Mouse (Mus musculus) lung, embryonic 14.5 days (tissue): Measurements from ENCODE around the gene Tspan18. TPM values are rescaled to one million over a fixed set of nuclear protein-coding genes. Genes with fewer than 3 reads are reported as not detected.

Experiments used
- ATAC-seq: fragments of 200-750 bp; cut with Nextera tagmentation; 2 replicates; pipeline ENCODE4 v1.8.0; 2017; ENCODE audit warnings: mild to moderate bottlenecking, moderate TSS enrichment, moderate library complexity; ENCODE audit not compliant: insufficient read depth
- DNase-seq: peaks from one replicate; pipeline ENCODE4 v3.0.0-alpha.2; 2015
- H3K27ac ChIP-seq: fragments of 300-500 bp; sonication (generic); 2 replicates; pipeline ENCODE4 v1.5.1; 2014; ENCODE audit warnings: low read depth, mild to moderate bottlenecking, moderate library complexity
- H3K27me3 ChIP-seq: fragments of 300-500 bp; sonication (generic); 2 replicates; pipeline ENCODE4 v1.6.1; 2014; ENCODE audit warnings: low read length, control low read depth; ENCODE audit not compliant: insufficient read depth
- H3K36me3 ChIP-seq: fragments of 300-500 bp; sonication (generic); 2 replicates; pipeline ENCODE4 v1.6.1; 2014; ENCODE audit warnings: control low read depth; ENCODE audit not compliant: insufficient read depth
- H3K4me1 ChIP-seq: fragments of 300-500 bp; sonication (generic); 2 replicates; pipeline ENCODE4 v1.6.1; 2014; ENCODE audit warnings: antibody characterized with exemption, control low read depth; ENCODE audit not compliant: insufficient read depth
- H3K4me2 ChIP-seq: fragments of 300-500 bp; sonication (generic); 2 replicates; pipeline ENCODE4 v1.6.1; 2014; ENCODE audit warnings: mild to moderate bottlenecking
- H3K4me3 ChIP-seq: fragments of 300-500 bp; sonication (generic); 2 replicates; pipeline ENCODE4 v1.5.1; 2014; ENCODE audit warnings: low read depth, low read length
- H3K9ac ChIP-seq: fragments of 300-500 bp; sonication (generic); 2 replicates; pipeline ENCODE4 v1.6.1; 2014
- H3K9me3 ChIP-seq: fragments of 300-500 bp; sonication (generic); 2 replicates; pipeline ENCODE4 v1.6.1; 2016; ENCODE audit warnings: low read depth, low read length, control low read depth
- CTCF ChIP-seq: IDR thresholded peaks from 2 replicates; pipeline ENCODE4 v1.5.1; 2016; ENCODE audit warnings: antibody characterized with exemption, low read depth
- WGBS: fragments of 180-500 bp; shearing (Covaris S2); extraction: QIAGEN DNeasy Blood & Tissue Kit; methylation state at CpG from one replicate; pipeline ENCODE4 v1.1.7; 2014; 5-methylcytosine and 5-hydroxymethylcytosine counted together
- polyA plus RNA-seq: library from polyadenylated mRNA; unstranded; fragments of >200 nt; fragmentation: Nextera tagmentation; extraction: Ambion mirVana; gene quantifications from 2 replicates; pipeline ENCODE4 v1.2.1, GENCODE M21; 2014

Gene Tspan18
- polyA plus RNA-seq, 1 experiment from 2014 or later = 36.8 TPM

DNA sequence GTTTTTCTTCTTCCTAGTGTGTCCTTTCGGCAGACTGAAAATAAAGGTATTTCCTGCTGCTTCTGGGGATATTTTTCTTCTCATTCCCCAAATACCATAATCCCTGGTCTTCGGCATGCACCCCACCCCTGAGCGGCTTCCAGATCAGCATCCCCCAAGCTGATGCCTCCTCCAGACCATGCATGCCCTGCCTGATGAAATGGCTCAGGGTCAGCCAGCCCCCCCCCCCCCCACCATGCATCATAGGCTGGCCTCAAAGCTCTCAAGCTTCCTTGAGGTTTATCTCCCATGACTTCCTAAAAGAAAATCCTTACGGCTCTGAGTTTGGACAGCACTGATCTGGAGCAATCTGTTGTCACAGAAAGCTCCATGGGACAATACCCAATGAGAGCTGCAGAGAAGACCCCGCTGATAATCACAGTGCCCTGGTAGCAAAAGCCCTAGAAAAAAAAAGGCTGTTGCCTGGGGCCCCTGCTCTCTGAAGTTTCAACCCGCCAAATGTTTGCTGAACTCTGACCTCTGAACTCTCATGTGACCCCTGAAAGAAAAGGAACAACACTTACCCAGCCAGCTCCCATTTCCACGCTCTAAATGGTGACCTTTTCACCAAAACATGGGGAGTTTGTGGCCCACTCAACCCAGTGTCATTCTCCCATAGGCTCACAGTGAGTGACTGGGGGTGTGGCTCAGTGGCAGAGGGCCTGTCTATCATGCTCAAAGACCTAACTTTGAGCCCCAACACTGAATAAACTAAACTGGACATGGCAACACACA is 43.8 kb downstream of the Tspan18 start:
- TF ChIP-seq CTCF = no peak
- Histone ChIP-seq H3K27me3 (no peaks in the 10 kb centered on the region), H3K9ac (no peak overlapping the region), H3K4me2 (no peak overlapping the region), H3K36me3 (0 out of 2 replicates have a peak, but pooled peaks cover 3% of the 10 kb centered on the region), H3K9me3 (no peaks in the 10 kb centered on the region), H3K27ac (no peak overlapping the region), H3K4me1 (0 out of 2 replicates have a peak, but pooled peaks cover 8% of the 10 kb centered on the region), H3K4me3 (no peak overlapping the region)
- DNase-seq (no peak), ATAC-seq (no peak)
- WGBS = 53% methylated on average over 7 of the region's 7 CpGs

- Histone ChIP-seq H3K36me3 (0 out of 2 replicates have a peak, but pooled peaks cover 3% of the 10 kb centered on the region), H3K9me3 (no peaks in the 10 kb centered on the region), H3K9ac (no peak overlapping the region), H3K4me1 (peaks cover 12% of the 10 kb centered on the region; the same call in 1 of the 2 replicates), H3K27me3 (no peaks in the 10 kb centered on the region), H3K27ac (no peak overlapping the region), H3K4me3 (no peak overlapping the region), H3K4me2 (no peak overlapping the region)
- DNase-seq = peak; percentile 54
- WGBS = 58% methylated on average over 10 of the region's 10 CpGs
- TF ChIP-seq CTCF = no peak
- ATAC-seq = no peak
These were observed 45.1 kb downstream of the Tspan18 start for GRCm38 (mm10) chr2:93289161-93289560.

DNA sequence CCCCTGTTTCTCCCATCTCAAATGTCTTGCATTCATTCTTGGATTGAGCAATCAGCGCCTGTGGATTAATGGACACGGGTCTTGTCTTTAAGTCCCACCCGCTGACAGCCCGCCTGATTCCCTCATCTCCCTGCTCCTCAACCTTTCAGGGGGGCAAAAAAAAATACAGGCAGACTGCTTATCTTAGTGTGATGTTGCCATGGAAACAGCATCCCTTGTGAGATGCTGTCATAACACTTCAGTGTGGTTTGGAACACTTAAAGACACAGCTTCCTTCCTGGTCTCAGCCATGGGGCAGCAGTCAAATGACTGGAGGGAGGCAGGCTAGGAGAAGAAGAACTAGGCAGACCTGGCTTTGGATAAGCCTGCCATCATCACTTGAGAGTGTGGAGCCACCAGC is 47.0 kb downstream of the Tspan18 start:
- H3K4me3 ChIP-seq = no peak overlapping the region
- H3K4me1 ChIP-seq = peaks cover 30% of the 10 kb centered on the region
- no peak overlapping the region for H3K27ac ChIP-seq
- no peaks in the 10 kb centered on the region for H3K27me3 ChIP-seq
- H3K4me2 ChIP-seq = no peak overlapping the region
- 35% methylated on average over 4 of the region's 4 CpGs for WGBS
- H3K9me3 ChIP-seq = no peaks in the 10 kb centered on the region
- H3K36me3 ChIP-seq = 0 out of 2 replicates have a peak, but pooled peaks cover 3% of the 10 kb centered on the region
- no peak for ATAC-seq
- H3K9ac ChIP-seq = no peak overlapping the region
- no peak for TF ChIP-seq CTCF
- peak; percentile 48 for DNase-seq

DNA sequence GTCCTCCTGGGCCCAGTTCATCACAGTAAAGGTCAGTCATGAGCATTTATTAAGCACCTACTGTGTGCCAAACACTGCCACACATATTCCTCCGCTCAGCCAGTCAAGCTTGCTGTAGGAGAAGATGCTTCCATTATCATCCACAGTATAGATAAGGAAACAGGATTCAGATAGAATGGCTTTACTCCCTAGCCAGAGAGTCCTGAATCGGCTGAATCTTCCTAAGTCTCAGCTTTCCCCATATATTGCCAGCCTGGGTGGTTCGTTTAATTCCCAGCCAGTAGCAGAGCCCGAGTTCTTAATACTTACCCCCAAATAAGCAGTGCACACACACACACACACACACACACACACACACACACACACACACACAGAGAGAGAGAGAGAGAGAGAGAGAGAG is 47.6 kb downstream of the Tspan18 start:
- WGBS = 34% methylated on average over 4 of the region's 4 CpGs
- Histone ChIP-seq H3K9ac (no peak overlapping the region), H3K9me3 (no peaks in the 10 kb centered on the region), H3K27me3 (no peaks in the 10 kb centered on the region), H3K36me3 (0 out of 2 replicates have a peak, but pooled peaks cover 3% of the 10 kb centered on the region), H3K4me2 (no peak overlapping the region), H3K27ac (no peak overlapping the region), H3K4me3 (no peak overlapping the region), H3K4me1 (peaks cover 31% of the 10 kb centered on the region)
- DNase-seq (no peak), ATAC-seq (no peak)
- no peak for TF ChIP-seq CTCF

- no peak for ATAC-seq
- no peak overlapping the region for H3K4me3 ChIP-seq
- no peak for DNase-seq
- H3K27me3 ChIP-seq = no peaks in the 10 kb centered on the region
- TF ChIP-seq CTCF = no peak
- 52% methylated on average over 1 of the region's 2 CpGs for WGBS
- no peaks in the 10 kb centered on the region for H3K9me3 ChIP-seq
- no peak overlapping the region for H3K9ac ChIP-seq
- H3K4me2 ChIP-seq = no peak overlapping the region
- H3K4me1 ChIP-seq = peaks cover 28% of the 10 kb centered on the region
- 0 out of 2 replicates have a peak, but pooled peaks cover 3% of the 10 kb centered on the region for H3K36me3 ChIP-seq
- no peak overlapping the region for H3K27ac ChIP-seq
These were observed 48.0 kb downstream of the Tspan18 start for GRCm38 (mm10) chr2:93286321-93286720.

DNA sequence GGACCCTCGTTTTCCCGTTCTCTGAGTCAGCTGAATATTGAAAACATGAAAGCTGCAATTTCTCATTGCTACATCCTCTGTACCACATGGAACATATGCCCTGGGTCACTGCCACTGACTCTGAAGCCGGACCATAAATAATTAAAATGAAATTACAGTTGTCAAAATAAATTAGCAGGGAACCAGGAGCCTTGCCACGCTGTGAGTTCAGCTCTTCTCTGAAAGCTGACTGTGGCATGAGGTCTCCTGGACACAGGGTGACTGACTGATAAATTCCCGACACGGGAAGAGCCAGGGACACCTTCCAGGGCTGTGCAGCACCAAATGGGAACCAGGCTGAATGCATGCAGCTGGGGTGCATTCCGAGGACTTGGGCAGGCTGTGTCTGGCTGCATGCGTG is 48.5 kb downstream of the Tspan18 start:
- ATAC-seq (no peak), DNase-seq (no peak)
- Histone ChIP-seq H3K4me3 (no peak overlapping the region), H3K27me3 (no peaks in the 10 kb centered on the region), H3K9me3 (no peaks in the 10 kb centered on the region), H3K4me1 (peaks cover 27% of the 10 kb centered on the region), H3K9ac (no peak overlapping the region), H3K36me3 (0 out of 2 replicates have a peak, but pooled peaks cover 3% of the 10 kb centered on the region), H3K4me2 (no peak overlapping the region), H3K27ac (no peak overlapping the region)
- no peak for TF ChIP-seq CTCF
- 47% methylated on average over 8 of the region's 8 CpGs for WGBS

GRCm38 (mm10) chr2:93284625-93285024 is 49.7 kb downstream of the Tspan18 start:
- H3K4me3 ChIP-seq = no peak overlapping the region
- H3K27me3 ChIP-seq = no peaks in the 10 kb centered on the region
- WGBS = 69% methylated on average over 2 of the region's 2 CpGs
- peaks cover 27% of the 10 kb centered on the region for H3K4me1 ChIP-seq
- ATAC-seq (no peak), DNase-seq (no peak)
- TF ChIP-seq CTCF = no peak
- H3K9me3 ChIP-seq = no peaks in the 10 kb centered on the region
- H3K9ac ChIP-seq = no peak overlapping the region
- H3K4me2 ChIP-seq = no peak overlapping the region
- no peaks in the 10 kb centered on the region for H3K36me3 ChIP-seq
- H3K27ac ChIP-seq = no peak overlapping the region
